Mouse (Mus musculus) liver, adult (tissue): ENCODE data around the gene Aif1.

Experiments used
- GATA4 ChIP-seq: IDR thresholded peaks from 2 replicates; pipeline ENCODE4 v1.6.1; 2014; ENCODE audit warnings: mild to moderate bottlenecking, low read length; ENCODE audit not compliant: insufficient replicate concordance

The Aif1 gene

GRCm38 (mm10) chr17:35164218-35164567, 11.7 kb downstream of the Aif1 start:
- TF ChIP-seq GATA4: no peak

GRCm38 (mm10) chr17:35163326-35164081, 12.4 kb downstream of the Aif1 start:
- TF ChIP-seq GATA4: no peak

- TF ChIP-seq GATA4: no peak
These were observed 13.1 kb downstream of the Aif1 start for GRCm38 (mm10) chr17:35162730-35163129.

- no peak for TF ChIP-seq GATA4
These were observed 13.7 kb downstream of the Aif1 start for GRCm38 (mm10) chr17:35162121-35162520.

- TF ChIP-seq GATA4: no peak
These were observed 14.4 kb downstream of the Aif1 start for GRCm38 (mm10) chr17:35161421-35161820.

GRCm38 (mm10) chr17:35159638-35160037, 16.2 kb downstream of the Aif1 start:
- no peak for TF ChIP-seq GATA4

- no peak for TF ChIP-seq GATA4
These were observed 16.8 kb downstream of the Aif1 start for GRCm38 (mm10) chr17:35158850-35159593.

GRCm38 (mm10) chr17:35157661-35158175, 18.1 kb downstream of the Aif1 start:
- no peak for TF ChIP-seq GATA4

GRCm38 (mm10) chr17:35157254-35157653, 18.6 kb downstream of the Aif1 start:
- TF ChIP-seq GATA4: no peak

GRCm38 (mm10) chr17:35156461-35157200, 19.2 kb downstream of the Aif1 start:
- TF ChIP-seq GATA4: no peak

- TF ChIP-seq GATA4: no peak
These were observed 20.4 kb downstream of the Aif1 start for GRCm38 (mm10) chr17:35155451-35155850.

- no peak for TF ChIP-seq GATA4
These were observed 21.3 kb downstream of the Aif1 start for GRCm38 (mm10) chr17:35154616-35155015.

GRCm38 (mm10) chr17:35153931-35154330, 21.9 kb downstream of the Aif1 start:
- no peak for TF ChIP-seq GATA4

GRCm38 (mm10) chr17:35153077-35153476, 22.8 kb downstream of the Aif1 start:
- no peak for TF ChIP-seq GATA4

- no peak for TF ChIP-seq GATA4
These were observed 23.7 kb downstream of the Aif1 start for GRCm38 (mm10) chr17:35152121-35152520.

GRCm38 (mm10) chr17:35147922-35148639, 27.8 kb downstream of the Aif1 start:
- TF ChIP-seq GATA4: no peak

- TF ChIP-seq GATA4: no peak
These were observed 28.5 kb downstream of the Aif1 start for GRCm38 (mm10) chr17:35147348-35147747.
